Mouse (Mus musculus) layer of hippocampus, postnatal 10 days (tissue): ENCODE measurements around the gene Ccl4. TPM values are rescaled to one million over a fixed set of nuclear protein-coding genes. Genes with fewer than 3 reads are reported as not detected.

Source experiments
- DNase-seq, 2 experiments: peaks; one replicate each; pipeline ENCODE4 v3.0.0; 2021; ENCODE audit warnings: low spot score in 2 of 2
- total RNA-seq, 2 experiments: library from RNA; stranded (reverse); gene quantifications; 2 replicates each; pipeline ENCODE4 v1.2.3; 2021

The Ccl4 gene
- total RNA-seq, 2 experiments from 2014 or later, result not detected

- no peak for DNase-seq
Observed at GRCm38 (mm10) chr11:83671743-83672142, 9.4 kb downstream of the Ccl4 start.

- DNase-seq, result no peak
Observed at GRCm38 (mm10) chr11:83675665-83676064, 13.3 kb downstream of the Ccl4 start.

- no peak for DNase-seq
Observed at GRCm38 (mm10) chr11:83689918-83690317, 27.5 kb downstream of the Ccl4 start.

- no peak for DNase-seq
Observed at GRCm38 (mm10) chr11:83692008-83692407, 29.6 kb downstream of the Ccl4 start.

GRCm38 (mm10) chr11:83703705-83704104 is 41.3 kb downstream of the Ccl4 start, which contains the start of gene Wfdc17:
Wfdc17 (plus strand) TSS chr11:83703991.
- DNase-seq, result no peak

GRCm38 (mm10) chr11:83708715-83709114 is 46.3 kb downstream of the Ccl4 start, which contains the start of gene Wfdc18:
Wfdc18 (plus strand) TSS chr11:83709015.
- no peak for DNase-seq

GRCm38 (mm10) chr11:83709683-83710082 is 47.3 kb downstream of the Ccl4 start:
- DNase-seq, result no peak

GRCm38 (mm10) chr11:83712671-83713070 is 50.3 kb downstream of the Ccl4 start:
- DNase-seq, result no peak

- DNase-seq, result no peak
Observed at GRCm38 (mm10) chr11:83713925-83714324, 51.5 kb downstream of the Ccl4 start.

Other genes with a start within 250 kb of the Ccl4 start
- gene Gas2l2, start 233.1 kb upstream of the Ccl4 start, total RNA-seq, result 1 to 10 TPM in 1 of 2 experiments, under 1 TPM in 1; 0.62 to 1.4 TPM
- gene 1700020L24Rik, start 224.9 kb upstream of the Ccl4 start, total RNA-seq, result not detected
- gene Mmp28, start 199.5 kb upstream of the Ccl4 start, total RNA-seq, result 1 to 10 TPM; 3.9 to 4.3 TPM
- 10 to 100 TPM; 68.2 to 76.1 TPM for gene Taf15, start 189.5 kb upstream of the Ccl4 start, total RNA-seq
- not detected for gene Heatr9, start 140.4 kb upstream of the Ccl4 start, total RNA-seq
- gene Ccl5, start 132.1 kb upstream of the Ccl4 start, total RNA-seq, result not detected
- 1 to 10 TPM; 1.9 to 3.0 TPM for gene Ccl9, start 83.9 kb upstream of the Ccl4 start, total RNA-seq
- 1 to 10 TPM; 1.1 to 1.7 TPM for gene Ccl6, start 69.5 kb upstream of the Ccl4 start, total RNA-seq
- not detected for gene Rpl9-ps1, start 17.0 kb upstream of the Ccl4 start, total RNA-seq
- under 1 TPM in 1 of 2 experiments, not detected in 1; 0.62 TPM for gene Ccl3, start 13.2 kb upstream of the Ccl4 start, total RNA-seq
- not detected for gene Wfdc17, start 41.4 kb downstream of the Ccl4 start, total RNA-seq
- gene Wfdc18, start 46.4 kb downstream of the Ccl4 start, total RNA-seq, result not detected
- gene Wfdc21, start 84.4 kb downstream of the Ccl4 start, total RNA-seq, result not detected
- gene Heatr6, start 91.1 kb downstream of the Ccl4 start, total RNA-seq, result 10 to 100 TPM; 19.6 to 20.8 TPM
- gene Hnf1b, start 187.5 kb downstream of the Ccl4 start, total RNA-seq, result under 1 TPM in 1 of 2 experiments, not detected in 1; 0.21 TPM